9 mouse cellular contexts compared by ENCODE assay signal in genomic region chr19:24456591-24457231, GRCm38 (mm10). TPM values are rescaled to one million over a fixed set of nuclear protein-coding genes. Genes with fewer than 3 reads are reported as not detected.
DNase-seq lines count a peak whose midpoint lies in the region; ATAC-seq and TF ChIP-seq lines count a peak whose summit lies in the region.
"Had no signal": no experiment of that assay in that cellular context is flagged by ENCODE, and none has a peak within 500 bp of the region (broad histone marks: within the 10 kb centered on the region; RNA-seq: fewer than 3 reads in every experiment).

No protein-coding gene starts in this region.

- no peak overlapping the region for H3K9ac ChIP-seq in heart, embryonic 12.5 days

- intact Hi-C loops in left cerebral cortex, adult 2 months (cut with DNase I), result loop anchor here (1.0 kb wide), 1 partner anchor 39 kb away; no protein-coding TSS in a partner anchor

- no peak overlapping the region for H3K4me3 ChIP-seq in heart, embryonic 12.5 days
- no peak overlapping the region for H3K4me3 ChIP-seq in left cerebral cortex, adult 2 months

- WGBS in heart, embryonic 12.5 days, result 75% methylated on average over 6 of the region's 6 CpGs

- DNase-seq in left cerebral cortex, adult 18-20 months (ENCODE audit: low spot score in 2 of 2), result peak; percentile 54 to 55
- DNase-seq in left cerebral cortex, adult 11 months (ENCODE audit: low spot score), result no peak
- DNase-seq in left cerebral cortex, adult 2 months (ENCODE audit: extremely low spot score in 1 of 2, low spot score in 2 of 2), result peak; percentile 29 to 57
- peak; percentile 67 for DNase-seq in right cerebral cortex, postnatal 25 days
- no peak for DNase-seq in urinary bladder, postnatal 36 days (ENCODE audit: low spot score in 2 of 2)
- no peak for DNase-seq in thymus, postnatal 0 days (ENCODE audit: low spot score)
- DNase-seq: thymus, adult 2 months had no signal

- no peak overlapping the region for H3K4me2 ChIP-seq in heart, embryonic 12.5 days

- H3K27ac ChIP-seq in heart, embryonic 12.5 days (ENCODE audit: poor library complexity, severe bottlenecking), result peak overlapping the region; percentile 35
- H3K27ac ChIP-seq in left cerebral cortex, adult 2 months, result no peak overlapping the region; the same call in 1 of the 2 replicates

- ATAC-seq in heart, embryonic 12.5 days (ENCODE audit: insufficient number of reproducible peaks, low FRiP score), result no peak
- no peak for ATAC-seq in inflammation-experienced regulatory T-cells, adult 6 months

- no peaks in the 10 kb centered on the region for H3K36me3 ChIP-seq in heart, embryonic 12.5 days

- H3K9me3 ChIP-seq in heart, embryonic 12.5 days (replicated peaks), result no peaks in the 10 kb centered on the region

- TF ChIP-seq CTCF in left cerebral cortex, adult 2 months (IDR thresholded peaks at IDR 0.05), result no peak

- H3K4me1 ChIP-seq in heart, embryonic 12.5 days (replicated peaks), result peaks cover 48% of the 10 kb centered on the region

- no peaks in the 10 kb centered on the region for H3K27me3 ChIP-seq in heart, embryonic 12.5 days (replicated peaks)

RNA-seq across cellular contexts. Expression of gene Fam122a, which starts 20.4 kb away (rescaled TPM):
- 10 to 100 TPM; 24.8 to 26.0 TPM for total RNA-seq in left cerebral cortex, adult 18-20 months (2021)
- polyA plus RNA-seq in heart, embryonic 12.5 days (2016; fragmentation: Nextera tagmentation; extraction: Ambion mirVana), result 53.4 and 56.1 TPM in 2 replicates
- total RNA-seq in left cerebral cortex, adult 2 months (2021), result 10 to 100 TPM; 26.8 to 32.2 TPM
- polyA plus RNA-seq in inflammation-experienced regulatory T-cells, adult 6 months (2017; shearing (Covaris generic)), result 1 to 10 TPM; 3.0 to 5.4 (median 5.1) TPM
- 56.2 and 63.9 TPM in 2 replicates for polyA plus RNA-seq in thymus, postnatal 0 days (2015; fragmentation: Nextera tagmentation; extraction: Ambion mirVana)

Comparison
In these comparisons a context has a peak if more than half of its experiments do, and no peak if none do; other contexts are left out.
1. DNase-seq: peak in left cerebral cortex, adult 18-20 months (2 of 2), left cerebral cortex, adult 2 months (2 of 2) and right cerebral cortex, postnatal 25 days (single experiment); none in left cerebral cortex, adult 11 months (single experiment), urinary bladder, postnatal 36 days (0 of 2) and thymus, postnatal 0 days (single experiment).